Mouse (Mus musculus) liver, postnatal 0 days (tissue): ENCODE results near the gene Tmem182. TPM values are rescaled to one million over a fixed set of nuclear protein-coding genes. Genes with fewer than 3 reads are reported as not detected.

Source experiments
- ATAC-seq: fragments of 200-750 bp; cut with Nextera tagmentation; 2 replicates; pipeline ENCODE4 v1.8.0; 2017; ENCODE audit warnings: mild to moderate bottlenecking, moderate library complexity
- DNase-seq: peaks from one replicate; pipeline ENCODE4 v3.0.0-alpha.2; 2016
- H3K27ac ChIP-seq: fragments of 300-500 bp; sonication (generic); 2 replicates; pipeline ENCODE4 v1.5.1; 2014; ENCODE audit warnings: antibody characterized with exemption, moderate library complexity, mild to moderate bottlenecking, low read depth
- H3K27me3 ChIP-seq: fragments of 300-500 bp; sonication (generic); 2 replicates; pipeline ENCODE4 v1.6.1; 2014; ENCODE audit warnings: low read length, control low read depth, mixed read lengths; ENCODE audit not compliant: insufficient read depth
- H3K36me3 ChIP-seq: fragments of 300-500 bp; sonication (generic); replicated peaks from 2 replicates; pipeline ENCODE4 v1.6.1; 2014; ENCODE audit warnings: mild to moderate bottlenecking, control low read depth, low read length, moderate library complexity, mixed read lengths; ENCODE audit not compliant: insufficient read depth
- H3K4me1 ChIP-seq: fragments of 300-500 bp; sonication (generic); 2 replicates; pipeline ENCODE4 v1.6.1; 2014; ENCODE audit warnings: antibody characterized with exemption, mild to moderate bottlenecking, control low read depth; ENCODE audit not compliant: insufficient read depth
- H3K4me2 ChIP-seq: fragments of 300-500 bp; sonication (generic); 2 replicates; pipeline ENCODE4 v1.6.1; 2014; ENCODE audit warnings: low read depth, mild to moderate bottlenecking, low read length, moderate library complexity, mixed read lengths
- H3K4me3 ChIP-seq: fragments of 300-500 bp; sonication (generic); 2 replicates; pipeline ENCODE4 v1.5.1; 2014; ENCODE audit warnings: low read depth, low read length
- H3K9ac ChIP-seq: fragments of 300-500 bp; sonication (generic); replicated peaks from 2 replicates; pipeline ENCODE4 v1.6.1; 2014; ENCODE audit warnings: mild to moderate bottlenecking, moderate library complexity
- H3K9me3 ChIP-seq: fragments of 300-500 bp; sonication (generic); 2 replicates; pipeline ENCODE4 v1.6.1; 2016; ENCODE audit warnings: mild to moderate bottlenecking, control low read depth, low read length, mixed read lengths
- CTCF ChIP-seq: sonication (generic); IDR thresholded peaks from 2 replicates; pipeline ENCODE4 v1.5.1; 2016; ENCODE audit warnings: antibody characterized with exemption, low read depth
- EP300 ChIP-seq: IDR thresholded peaks from 2 replicates; pipeline ENCODE4 v1.6.1; 2016; ENCODE audit warnings: antibody characterized with exemption, low read depth, mild to moderate bottlenecking
- WGBS: fragments of 180-500 bp; shearing (Covaris S2); extraction: QIAGEN DNeasy Blood & Tissue Kit; methylation state at CpG from one replicate; pipeline ENCODE4 v1.1.7; 2014; ENCODE audit not compliant: insufficient replicate concordance; 5-methylcytosine and 5-hydroxymethylcytosine counted together
- polyA plus RNA-seq: library from polyadenylated mRNA; unstranded; fragments of >200 nt; fragmentation: Nextera tagmentation; extraction: Ambion mirVana; gene quantifications from 2 replicates; pipeline ENCODE4 v1.2.1, GENCODE M21; 2015

Gene Tmem182
- polyA plus RNA-seq, 1 experiment from 2014 or later = 0.06 TPM

- H3K4me1 ChIP-seq = 0 out of 2 replicates have a peak, but pooled peaks cover 3% of the 10 kb centered on the region
- H3K9me3 ChIP-seq = no peaks in the 10 kb centered on the region
- no peak overlapping the region for H3K27ac ChIP-seq
- WGBS = 19% methylated on average over 6 of the region's 6 CpGs
- peak; percentile 75 for TF ChIP-seq CTCF
- no peak for TF ChIP-seq EP300
- no peak overlapping the region for H3K9ac ChIP-seq
- no peak for ATAC-seq
- no peak overlapping the region for H3K4me3 ChIP-seq
- DNase-seq = peak; percentile 52
- no peaks in the 10 kb centered on the region for H3K27me3 ChIP-seq
- no peaks in the 10 kb centered on the region; the same call in 1 of the 2 replicates for H3K36me3 ChIP-seq
- no peak overlapping the region for H3K4me2 ChIP-seq
These were observed 36.8 kb upstream of the Tmem182 start for GRCm38 (mm10) chr1:40768606-40769005.

DNA sequence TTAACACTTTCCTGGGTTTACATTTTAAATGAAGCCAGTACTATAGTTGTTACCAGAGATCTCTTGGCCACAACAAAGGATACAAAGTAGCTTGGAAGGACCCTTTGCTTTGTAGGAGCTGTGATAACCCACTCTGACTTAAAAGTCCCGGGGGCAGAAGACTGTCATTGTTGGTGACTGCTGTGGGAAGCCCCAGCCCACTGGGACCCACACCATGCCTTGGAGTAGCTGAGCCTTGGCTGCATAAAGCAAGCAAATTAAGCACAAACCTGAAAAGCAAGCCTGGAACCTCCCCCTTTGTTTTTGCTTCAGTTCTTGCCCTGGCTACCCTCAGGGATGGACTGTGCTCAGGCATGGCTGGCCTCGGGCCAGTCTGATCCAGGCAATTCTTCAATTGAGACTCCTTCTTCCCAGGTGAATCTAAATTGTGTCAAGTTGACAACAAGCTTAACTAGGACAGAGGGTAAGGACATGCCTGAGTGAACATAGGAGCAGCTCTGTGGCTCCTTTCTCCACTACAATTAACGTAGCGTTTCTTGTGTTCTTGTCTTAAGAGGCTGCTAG lies 36.0 kb upstream of the Tmem182 start:
- no peaks in the 10 kb centered on the region for H3K9me3 ChIP-seq
- ATAC-seq = no peak
- H3K27me3 ChIP-seq = no peaks in the 10 kb centered on the region
- TF ChIP-seq CTCF = no peak
- no peak for TF ChIP-seq EP300
- WGBS = 74% methylated on average over 4 of the region's 4 CpGs
- H3K36me3 ChIP-seq = no peaks in the 10 kb centered on the region; the same call in 1 of the 2 replicates
- no peak overlapping the region for H3K9ac ChIP-seq
- DNase-seq = no peak
- H3K4me3 ChIP-seq = no peak overlapping the region
- H3K4me1 ChIP-seq = 0 out of 2 replicates have a peak, but pooled peaks cover 3% of the 10 kb centered on the region
- no peak overlapping the region for H3K4me2 ChIP-seq
- H3K27ac ChIP-seq = no peak overlapping the region

GRCm38 (mm10) chr1:40771196-40771970 lies 34.0 kb upstream of the Tmem182 start:
- H3K9me3 ChIP-seq = no peaks in the 10 kb centered on the region
- peak; percentile 80 for TF ChIP-seq EP300
- TF ChIP-seq CTCF = no peak
- WGBS = 80% methylated on average over 7 of the region's 7 CpGs
- no peak for DNase-seq
- no peaks in the 10 kb centered on the region for H3K27me3 ChIP-seq
- 0 out of 2 replicates have a peak overlapping the region, but pooled peaks have one; percentile 7 for H3K9ac ChIP-seq
- ATAC-seq = peak; percentile 88
- H3K36me3 ChIP-seq = no peaks in the 10 kb centered on the region; the same call in 1 of the 2 replicates
- peak overlapping the region; percentile 24; the same call in 1 of the 2 replicates for H3K27ac ChIP-seq
- H3K4me3 ChIP-seq = peak overlapping the region; percentile 38
- 0 out of 2 replicates have a peak, but pooled peaks cover 3% of the 10 kb centered on the region for H3K4me1 ChIP-seq
- H3K4me2 ChIP-seq = peak overlapping the region; percentile 58

DNA sequence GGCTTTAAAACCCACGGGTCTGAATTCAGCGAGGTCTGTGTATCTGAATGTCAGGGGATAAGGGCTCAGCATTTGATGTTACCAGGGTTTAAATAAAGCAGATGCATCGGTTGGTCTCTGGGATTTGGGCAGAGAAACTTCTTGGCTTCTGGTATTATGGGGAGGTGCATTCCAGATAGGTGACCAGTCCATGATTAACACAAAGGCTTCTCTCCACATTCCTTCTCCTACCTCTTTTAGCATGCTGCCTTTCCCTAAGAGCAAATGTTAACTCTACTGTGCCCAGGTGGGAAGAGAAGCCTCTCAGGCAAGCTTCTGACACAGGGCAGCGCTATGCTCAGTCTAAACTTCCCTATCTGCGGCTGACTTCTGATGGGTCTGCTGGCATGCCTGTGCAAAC lies 32.2 kb upstream of the Tmem182 start:
- 0 out of 2 replicates have a peak, but pooled peaks cover 3% of the 10 kb centered on the region for H3K4me1 ChIP-seq
- H3K4me3 ChIP-seq = no peak overlapping the region
- 88% methylated on average over 5 of the region's 5 CpGs for WGBS
- no peak overlapping the region for H3K9ac ChIP-seq
- H3K36me3 ChIP-seq = no peaks in the 10 kb centered on the region; the same call in 1 of the 2 replicates
- H3K27me3 ChIP-seq = no peaks in the 10 kb centered on the region
- H3K9me3 ChIP-seq = no peaks in the 10 kb centered on the region
- DNase-seq = no peak
- no peak for ATAC-seq
- H3K27ac ChIP-seq = no peak overlapping the region
- TF ChIP-seq CTCF (no peak), EP300 (no peak)
- peak overlapping the region; percentile 58; the same call in 1 of the 2 replicates for H3K4me2 ChIP-seq

- Histone ChIP-seq H3K36me3 (no peaks in the 10 kb centered on the region; the same call in 1 of the 2 replicates), H3K4me1 (0 out of 2 replicates have a peak, but pooled peaks cover 3% of the 10 kb centered on the region), H3K4me3 (no peak overlapping the region), H3K9me3 (no peaks in the 10 kb centered on the region; the same call in 1 of the 2 replicates), H3K27me3 (no peaks in the 10 kb centered on the region), H3K9ac (no peak overlapping the region), H3K27ac (no peak overlapping the region), H3K4me2 (no peak overlapping the region)
- ATAC-seq (no peak), DNase-seq (no peak)
- TF ChIP-seq CTCF = no peak
- TF ChIP-seq EP300 = no peak
- 94% methylated on average over 10 of the region's 10 CpGs for WGBS
These were observed 31.4 kb upstream of the Tmem182 start for GRCm38 (mm10) chr1:40774040-40774439.

DNA sequence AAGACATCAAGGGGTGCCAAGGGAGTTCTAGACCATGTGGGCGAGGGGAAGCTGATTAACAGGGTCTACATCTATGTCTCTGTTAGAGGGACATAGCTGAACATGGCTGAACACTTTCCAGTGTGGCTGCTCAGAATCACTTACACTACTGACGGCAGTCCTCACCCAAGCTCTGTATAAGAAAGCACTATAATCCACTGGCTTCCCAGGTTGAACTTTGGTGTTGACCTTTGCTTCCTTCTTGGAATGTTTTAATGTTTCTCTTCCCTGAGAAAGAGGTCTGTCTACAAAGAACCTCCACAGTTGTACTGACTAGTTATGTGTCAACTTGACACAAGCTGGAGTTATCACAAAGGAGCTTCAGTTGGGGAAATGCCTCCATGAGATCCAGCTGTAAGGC lies 29.3 kb upstream of the Tmem182 start:
- ATAC-seq (no peak), DNase-seq (no peak)
- 80% methylated on average over 2 of the region's 2 CpGs for WGBS
- TF ChIP-seq EP300 = no peak
- TF ChIP-seq CTCF = no peak
- no peaks in the 10 kb centered on the region for H3K4me1 ChIP-seq
- no peak overlapping the region for H3K4me2 ChIP-seq
- no peaks in the 10 kb centered on the region for H3K27me3 ChIP-seq
- H3K4me3 ChIP-seq = no peak overlapping the region
- H3K27ac ChIP-seq = no peak overlapping the region
- H3K36me3 ChIP-seq = peaks cover 2% of the 10 kb centered on the region; the same call in 1 of the 2 replicates
- H3K9me3 ChIP-seq = no peaks in the 10 kb centered on the region; the same call in 1 of the 2 replicates
- no peak overlapping the region for H3K9ac ChIP-seq
